Mouse (Mus musculus) adrenal gland, adult 2 months (tissue): Measurements from ENCODE around the gene Gan. TPM values are rescaled to one million over a fixed set of nuclear protein-coding genes. Genes with fewer than 3 reads are reported as not detected.

ENCODE experiments used
- DNase-seq: peaks from one replicate; pipeline ENCODE4 v3.0.0; 2021
- polyA plus RNA-seq: library from polyadenylated mRNA; depleted of rRNA; stranded (reverse); fragments of >200 nt; gene quantifications from 2 replicates; pipeline ENCODE4 v1.2.3, GENCODE M21; 2012
- total RNA-seq, 2 experiments: library from RNA; stranded (reverse); gene quantifications; 2 replicates each; pipeline ENCODE4 v1.2.3; 2021

The Gan gene
- total and polyA plus RNA-seq, 3 experiments: 4.0 to 13.1 (median 8.5) TPM

- no peak for DNase-seq
These were observed 818 bp upstream of the Gan start for GRCm38 (mm10) chr8:117156866-117157768.

- peak; percentile 97 for DNase-seq
These were observed 205 bp upstream of the Gan start for GRCm38 (mm10) chr8:117157769-117158091.

DNA sequence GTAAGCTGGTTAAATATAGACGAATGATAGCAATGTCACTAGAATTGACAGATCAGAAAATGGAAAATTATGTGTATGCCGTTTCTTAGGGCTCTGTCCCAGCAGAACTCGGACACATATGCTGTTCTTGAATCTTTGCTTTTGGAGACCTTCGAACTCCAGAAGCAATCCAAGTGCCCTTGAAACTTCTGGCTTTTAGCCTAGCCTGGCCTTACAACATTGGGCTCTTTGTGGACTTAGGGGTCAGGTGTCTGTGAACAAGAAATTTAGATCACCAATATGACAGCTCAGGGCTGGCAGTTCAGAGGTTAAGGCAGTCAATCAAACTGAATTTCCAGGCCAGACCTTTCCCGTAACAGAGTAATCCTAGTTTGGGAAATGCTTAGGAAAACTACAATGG is 1.1 kb downstream of the Gan start:
- peak; percentile 63 for DNase-seq

DNA sequence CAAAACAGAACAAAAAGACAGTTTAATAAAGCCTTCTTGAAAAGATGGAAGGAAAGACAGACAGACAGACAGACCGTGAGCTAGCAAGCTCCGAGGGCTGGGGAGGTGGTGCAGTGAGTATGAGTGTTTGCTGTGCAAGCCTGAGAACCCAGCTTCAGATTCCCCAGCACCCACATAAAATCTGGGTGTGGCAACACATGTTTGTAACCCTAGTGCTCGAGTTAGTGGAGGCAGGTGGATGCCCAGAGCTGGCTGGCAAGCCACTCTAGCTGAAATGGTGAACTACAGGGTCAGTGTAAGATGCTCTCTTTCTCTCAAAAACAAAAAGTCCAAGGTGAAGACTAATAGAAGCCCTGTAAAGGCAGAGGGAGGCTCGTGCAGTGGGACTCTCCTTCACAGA is 7.0 kb downstream of the Gan start:
- DNase-seq: no peak

DNA sequence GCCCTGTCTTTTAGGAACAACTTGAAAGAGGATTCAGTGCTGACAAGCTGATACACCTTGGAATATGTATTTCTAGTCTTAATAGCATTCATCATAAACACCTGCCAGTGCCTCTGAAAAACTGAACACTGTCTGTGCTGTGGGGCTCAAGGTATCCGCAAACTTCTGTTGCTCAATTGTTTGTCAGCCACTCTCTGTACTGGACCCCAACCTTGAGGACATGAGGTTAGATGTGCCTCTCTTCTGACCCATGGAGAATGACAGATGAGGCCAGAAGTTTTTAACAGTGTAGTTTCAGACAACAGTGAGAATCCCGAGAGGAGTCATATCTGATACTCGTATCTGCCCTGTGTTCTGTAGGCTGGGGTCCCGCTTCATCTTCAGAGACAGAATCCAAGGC is 7.6 kb downstream of the Gan start:
- DNase-seq: no peak

- peak; percentile 67 for DNase-seq
These were observed 8.6 kb downstream of the Gan start for GRCm38 (mm10) chr8:117166515-117166914.

- no peak for DNase-seq
These were observed 9.4 kb downstream of the Gan start for GRCm38 (mm10) chr8:117167243-117167883.

- no peak for DNase-seq
These were observed 10.4 kb downstream of the Gan start for GRCm38 (mm10) chr8:117168378-117168777.

GRCm38 (mm10) chr8:117171826-117172225 is 13.9 kb downstream of the Gan start:
- no peak for DNase-seq

DNA sequence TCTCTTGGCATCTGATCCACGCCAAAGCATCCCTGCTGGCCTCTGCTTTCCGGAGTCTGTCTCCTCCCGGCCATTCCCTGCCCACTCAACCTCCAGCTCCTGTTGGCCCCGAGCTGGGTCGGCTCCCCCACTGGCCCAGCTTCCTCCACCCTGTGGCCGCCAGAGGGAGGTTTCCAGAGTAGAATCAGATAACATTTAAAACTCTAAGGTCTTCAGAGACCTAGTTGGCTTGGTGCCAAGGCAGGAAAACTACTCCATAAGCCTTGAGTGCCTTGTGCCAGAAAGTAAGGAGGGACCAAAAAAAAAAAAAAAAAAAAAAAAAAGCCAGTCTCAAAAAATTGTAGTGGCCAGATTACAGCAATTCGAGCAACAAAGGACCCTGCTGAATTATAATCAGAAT is 15.0 kb downstream of the Gan start:
- DNase-seq: peak; percentile 63

DNA sequence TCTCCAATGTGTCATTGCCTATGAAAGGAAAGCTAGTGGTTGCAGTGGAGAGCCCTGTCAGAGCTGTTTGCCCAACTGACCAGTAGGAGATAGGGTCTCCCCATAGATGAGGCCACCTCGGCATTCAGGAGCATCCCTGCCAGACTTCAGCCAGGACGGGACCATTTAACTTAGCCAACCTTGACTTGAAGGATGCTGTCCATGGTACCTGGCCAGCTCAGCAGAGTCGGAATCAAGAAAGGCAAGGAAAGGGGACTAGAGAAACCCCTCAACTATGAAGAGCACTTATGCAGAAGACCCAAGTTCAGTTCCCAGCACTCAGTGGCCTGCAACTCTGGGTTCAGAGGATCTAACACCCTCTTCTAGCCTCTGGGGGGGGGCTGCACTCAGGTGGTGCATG is 15.8 kb downstream of the Gan start:
- DNase-seq: no peak

DNA sequence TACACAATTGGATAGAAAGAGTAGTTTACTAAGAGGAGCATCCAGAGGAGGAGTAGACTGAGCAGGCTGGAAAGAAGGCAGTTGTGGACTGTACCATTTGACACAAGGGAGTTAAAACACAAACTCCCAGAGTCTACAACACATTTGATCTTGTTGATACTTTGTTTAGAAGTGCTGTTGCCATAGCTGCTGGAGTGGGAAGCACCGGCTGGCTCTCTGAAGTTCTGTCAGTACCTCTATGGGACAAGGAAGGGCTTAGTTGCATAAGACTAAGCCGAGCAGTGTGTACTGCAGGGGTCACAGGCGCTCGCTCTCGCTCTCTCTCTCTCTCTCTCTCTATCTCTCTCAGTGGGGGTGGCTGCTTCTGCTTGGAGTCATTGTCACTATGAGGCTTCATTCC is 16.6 kb downstream of the Gan start:
- DNase-seq: no peak

GRCm38 (mm10) chr8:117176308-117176707 is 18.4 kb downstream of the Gan start:
- no peak for DNase-seq

GRCm38 (mm10) chr8:117177236-117177635 is 19.3 kb downstream of the Gan start:
- no peak for DNase-seq

GRCm38 (mm10) chr8:117178039-117178438 is 20.1 kb downstream of the Gan start:
- no peak for DNase-seq

DNA sequence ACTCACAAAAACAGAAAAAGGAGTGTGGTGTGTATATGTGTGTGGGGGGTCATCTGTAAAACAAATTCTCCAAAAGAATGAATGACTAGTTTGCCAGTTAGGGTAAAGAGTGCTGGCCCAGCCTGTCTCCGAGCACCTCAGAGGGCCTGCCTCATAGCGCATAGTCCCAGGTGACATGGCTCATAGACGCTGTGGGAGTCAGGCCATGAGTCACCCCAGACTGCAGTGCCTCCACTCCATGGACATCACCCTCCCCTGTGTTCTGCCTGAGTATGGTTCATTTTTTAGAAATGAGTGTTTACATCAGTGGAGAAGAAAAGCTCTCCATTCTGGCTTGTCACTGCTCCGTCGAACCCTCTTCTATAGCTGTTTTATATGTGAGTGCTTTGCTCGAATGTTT is 20.7 kb downstream of the Gan start:
- peak; percentile 63 for DNase-seq

- DNase-seq: no peak
These were observed 24.8 kb downstream of the Gan start for GRCm38 (mm10) chr8:117182746-117183145.

GRCm38 (mm10) chr8:117183664-117184377 is 25.9 kb downstream of the Gan start:
- no peak for DNase-seq

- no peak for DNase-seq
These were observed 36.4 kb downstream of the Gan start for GRCm38 (mm10) chr8:117194355-117194754.

- no peak for DNase-seq
These were observed 38.7 kb downstream of the Gan start for GRCm38 (mm10) chr8:117196593-117196992.

GRCm38 (mm10) chr8:117197551-117197950 is 39.6 kb downstream of the Gan start:
- DNase-seq: no peak

- DNase-seq: peak; percentile 64
These were observed 40.4 kb downstream of the Gan start for GRCm38 (mm10) chr8:117198141-117198935.
